ENCODE assay signal across 9 mouse cellular contexts in the genomic region with DNA sequence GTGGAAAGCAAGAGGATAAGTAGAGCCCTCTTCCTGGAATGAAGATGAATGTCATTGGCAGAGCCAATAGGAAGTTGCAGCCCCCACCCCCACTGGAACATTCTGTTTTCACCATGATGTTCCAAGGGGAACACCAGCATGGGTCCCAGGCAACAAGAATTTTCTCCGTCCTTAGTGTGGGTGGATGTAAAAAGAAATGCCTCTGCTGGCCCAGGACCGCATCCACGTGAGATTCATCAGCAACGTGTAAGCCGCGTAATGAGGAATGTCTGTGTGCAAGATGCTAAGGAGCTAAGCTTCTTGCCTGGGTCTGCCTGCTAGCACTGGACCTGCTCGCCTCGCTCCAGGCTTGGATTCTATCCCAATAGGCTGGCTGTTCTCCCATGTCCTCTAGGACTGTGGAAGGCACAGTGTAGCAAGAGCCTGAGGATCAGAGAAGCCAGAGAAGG. TPM values are rescaled to one million over a fixed set of nuclear protein-coding genes. Genes with fewer than 3 reads are reported as not detected.
A peak's percentile ranks its signal among the peaks of the same experiment; 100 is the strongest.
DNase-seq lines count a peak whose midpoint lies in the region; ATAC-seq and TF ChIP-seq lines count a peak whose summit lies in the region.
"Had no signal": no experiment of that assay in that cellular context is flagged by ENCODE, and none has a peak within 500 bp of the region (broad histone marks: within the 10 kb centered on the region; RNA-seq: fewer than 3 reads in every experiment).

A gene (minus strand): TSS at position 50 of the 449 bp plus-strand sequence.

- H3K4me3 ChIP-seq in lung, embryonic 14.5 days (ENCODE audit: low read depth, low read length) = no peak within 1 kb of the TSS
- H3K4me3 ChIP-seq in midbrain, embryonic 10.5 days = no peak within 1 kb of the TSS
- no peak within 1 kb of the TSS for H3K4me3 ChIP-seq in hindbrain, embryonic 16.5 days (ENCODE audit: low read length)
- H3K4me3 ChIP-seq: liver, embryonic 13.5 days had no signal

- H3K27ac ChIP-seq in lung, embryonic 14.5 days (ENCODE audit: low read depth) = no peak within 1 kb of the TSS
- no peak within 1 kb of the TSS for H3K27ac ChIP-seq in midbrain, embryonic 10.5 days (replicated peaks)
- no peak within 1 kb of the TSS for H3K27ac ChIP-seq in hindbrain, embryonic 16.5 days (ENCODE audit: low read depth, low read length)
- H3K27ac ChIP-seq: liver, embryonic 13.5 days had no signal

- H3K9ac ChIP-seq in lung, embryonic 14.5 days = no peak within 1 kb of the TSS
- H3K9ac ChIP-seq in hindbrain, embryonic 16.5 days (ENCODE audit: low read depth, low read length) = no peak within 1 kb of the TSS
- H3K9ac ChIP-seq: liver, embryonic 13.5 days had no signal

- no peaks in the 10 kb centered on the region for H3K36me3 ChIP-seq in lung, embryonic 14.5 days (ENCODE audit: insufficient read depth)
- H3K36me3 ChIP-seq in midbrain, embryonic 10.5 days = no peaks in the 10 kb centered on the region
- no peaks in the 10 kb centered on the region for H3K36me3 ChIP-seq in hindbrain, embryonic 16.5 days (ENCODE audit: control insufficient read depth, insufficient read depth, low read length)
- H3K36me3 ChIP-seq: liver, embryonic 13.5 days had no signal

- TF ChIP-seq CTCF in lung, embryonic 14.5 days (IDR thresholded peaks at IDR 0.05; ENCODE audit: low read depth) = no peak

- intact Hi-C loops in gastrocnemius, postnatal 14 days (cut with DNase I; ENCODE audit: low total_unique reads) = no loop called here

- WGBS in lung, embryonic 14.5 days = 90% methylated on average over 8 of the region's 8 CpGs
- WGBS in midbrain, embryonic 10.5 days = 94% methylated on average over 8 of the region's 8 CpGs
- 85% methylated on average over 8 of the region's 8 CpGs for WGBS in hindbrain, embryonic 16.5 days

- no peak within 1 kb of the TSS for H3K4me2 ChIP-seq in lung, embryonic 14.5 days
- H3K4me2 ChIP-seq in hindbrain, embryonic 16.5 days (ENCODE audit: low read length) = no peak within 1 kb of the TSS
- H3K4me2 ChIP-seq: liver, embryonic 13.5 days had no signal

- no peak for DNase-seq in frontal cortex, postnatal 25 days (ENCODE audit: low spot score in 2 of 2)
- peak; percentile 74 for DNase-seq in adrenal gland, postnatal 10 days
- DNase-seq in gastrocnemius, postnatal 14 days = peak; percentile 67
- DNase-seq in lung, embryonic 14.5 days = peak; percentile 13
- DNase-seq in midbrain, embryonic 10.5 days (ENCODE audit: low spot score) = no peak
- DNase-seq: liver, embryonic 13.5 days had no signal

- peak; percentile 72; the same call in 1 of the 2 replicates for ATAC-seq in frontal cortex, adult (ENCODE audit: low TSS enrichment)
- no peak for ATAC-seq in lung, embryonic 14.5 days (ENCODE audit: insufficient read depth)
- ATAC-seq in megakaryocyte progenitor cell, adult 5-6 weeks (replicated peaks; ENCODE audit: poor library complexity) = no peak
- ATAC-seq in hindbrain, embryonic 16.5 days = no peak

- no peaks in the 10 kb centered on the region for H3K9me3 ChIP-seq in lung, embryonic 14.5 days (ENCODE audit: low read depth, low read length)
- no peaks in the 10 kb centered on the region for H3K9me3 ChIP-seq in midbrain, embryonic 10.5 days (replicated peaks)
- H3K9me3 ChIP-seq in hindbrain, embryonic 16.5 days (ENCODE audit: control insufficient read depth, low read length) = no peaks in the 10 kb centered on the region
- H3K9me3 ChIP-seq: liver, embryonic 13.5 days had no signal

- no peaks in the 10 kb centered on the region for H3K27me3 ChIP-seq in lung, embryonic 14.5 days (ENCODE audit: insufficient read depth, low read length)
- H3K27me3 ChIP-seq in midbrain, embryonic 10.5 days (ENCODE audit: low read depth, poor library complexity, severe bottlenecking) = no peaks in the 10 kb centered on the region
- H3K27me3 ChIP-seq in hindbrain, embryonic 16.5 days (replicated peaks; ENCODE audit: control insufficient read depth, insufficient read depth, low read length) = no peaks in the 10 kb centered on the region
- H3K27me3 ChIP-seq: liver, embryonic 13.5 days had no signal

- no peaks in the 10 kb centered on the region for H3K4me1 ChIP-seq in lung, embryonic 14.5 days (ENCODE audit: insufficient read depth)
- peaks cover 14% of the 10 kb centered on the region for H3K4me1 ChIP-seq in midbrain, embryonic 10.5 days
- H3K4me1 ChIP-seq in hindbrain, embryonic 16.5 days (ENCODE audit: control insufficient read depth, insufficient read depth, low read depth, low read length) = no peaks in the 10 kb centered on the region
- H3K4me1 ChIP-seq: liver, embryonic 13.5 days had no signal

RNA-seq across cellular contexts. Expression of the gene that starts here (rescaled TPM):
- total RNA-seq in adrenal gland, postnatal 10 days (2021) = under 1 TPM in 1 of 2 experiments, not detected in 1; 0.15 TPM
- total RNA-seq in gastrocnemius, postnatal 14 days (2021) = not detected
- 0.53 and 0.57 TPM in 2 replicates for polyA plus RNA-seq in lung, embryonic 14.5 days (2014; fragmentation: Nextera tagmentation; extraction: Ambion mirVana)
- not detected in 2 replicates for total RNA-seq in megakaryocyte progenitor cell, adult 5-6 weeks (2015)
- total RNA-seq in megakaryocyte progenitor cell, adult 5-6 weeks (2017) = not detected in 2 replicates
- 0.19 TPM in 1 of 2 replicates, not detected in the other for polyA plus RNA-seq in midbrain, embryonic 10.5 days (2016; fragmentation: Nextera tagmentation; extraction: Ambion mirVana)
- 0.36 and 0.45 TPM in 2 replicates for polyA plus RNA-seq in hindbrain, embryonic 16.5 days (2015; fragmentation: Nextera tagmentation; extraction: Ambion mirVana)
- polyA plus RNA-seq: liver, embryonic 13.5 days had no signal

Comparison
In these comparisons a context has a peak if more than half of its experiments do, and no peak if none do; other contexts are left out.
1. Peak in DNase-seq in adrenal gland, postnatal 10 days; RNA of the gene not detected or under 1 TPM.
2. Peak in DNase-seq in gastrocnemius, postnatal 14 days; RNA of the gene not detected or under 1 TPM.
3. Peak in DNase-seq in lung, embryonic 14.5 days; RNA of the gene not detected or under 1 TPM.